Mouse (Mus musculus): ENCODE measurements at regions not wholly inside any gene's neighbourhood (a gene's known extent, or its start where the extent isn't known, plus 50 kb on each side); places are given as distances from the start of the nearest gene placed in this dataset.

GRCm38 (mm10) chr11:31766296-31766695 lies 94.6 kb upstream of the Bod1 start:
- Histone ChIP-seq H3K27me3 (ENCODE audit: control insufficient read depth, insufficient read depth, insufficient read length) (no peaks in the 10 kb centered on the region), H3K4me2 (ENCODE audit: low read depth) (no peak overlapping the region), H3K79me2 (ENCODE audit: control insufficient read depth, insufficient read depth) (no peaks in the 10 kb centered on the region), H3K4me3 (no peak overlapping the region), H3ac (ENCODE audit: control insufficient read depth, insufficient read length) (no peak overlapping the region), H3K36me3 (ENCODE audit: control insufficient read depth, insufficient read depth) (no peaks in the 10 kb centered on the region)
- TF ChIP-seq CEBPB (IDR thresholded peaks at IDR 0.05; ENCODE audit: insufficient read depth, poor library complexity, severe bottlenecking) (no peak), MAX (IDR thresholded peaks at IDR 0.05; ENCODE audit: low read depth) (no peak), USF1 (IDR thresholded peaks at IDR 0.05; ENCODE audit: low read depth) (no peak), SRF (IDR thresholded peaks at IDR 0.05; ENCODE audit: control insufficient read depth, insufficient read length, low read depth) (no peak), TCF3 (IDR thresholded peaks at IDR 0.05; ENCODE audit: insufficient read length, low read depth) (no peak), MYOD1 (IDR thresholded peaks at IDR 0.05; ENCODE audit: control insufficient read depth in 1 of 3, insufficient read length in 2 of 3, low read depth in 2 of 3) (no peak), REST (IDR thresholded peaks at IDR 0.05; ENCODE audit: insufficient read depth, insufficient read length) (no peak), TCF12 (IDR thresholded peaks at IDR 0.05; ENCODE audit: insufficient read depth, poor library complexity, severe bottlenecking) (no peak), POLR2A (IDR thresholded peaks at IDR 0.05; ENCODE audit: insufficient read length, low read depth) (no peak), E2F4 (IDR thresholded peaks at IDR 0.05; ENCODE audit: insufficient read depth) (no peak), POLR2AphosphoS2 (IDR thresholded peaks at IDR 0.05; ENCODE audit: insufficient read length, low read depth) (no peak), MYOG (IDR thresholded peaks at IDR 0.05; ENCODE audit: control insufficient read depth in 1 of 3, insufficient read depth in 1 of 3, insufficient read length in 2 of 3, low read depth in 2 of 3) (no peak)

- Histone ChIP-seq H3K4me3 (no peak overlapping the region), H3K4me2 (ENCODE audit: low read depth) (no peak overlapping the region), H3K79me2 (ENCODE audit: control insufficient read depth, insufficient read depth) (no peaks in the 10 kb centered on the region), H3K36me3 (ENCODE audit: control insufficient read depth, insufficient read depth) (no peaks in the 10 kb centered on the region), H3K27me3 (ENCODE audit: control insufficient read depth, insufficient read depth, insufficient read length) (no peaks in the 10 kb centered on the region), H3ac (ENCODE audit: control insufficient read depth, insufficient read length) (no peak overlapping the region)
- TF ChIP-seq MYOG (IDR thresholded peaks at IDR 0.05; ENCODE audit: control insufficient read depth in 1 of 3, insufficient read depth in 1 of 3, insufficient read length in 2 of 3, low read depth in 2 of 3) (no peak), USF1 (IDR thresholded peaks at IDR 0.05; ENCODE audit: low read depth) (no peak), REST (IDR thresholded peaks at IDR 0.05; ENCODE audit: insufficient read depth, insufficient read length) (no peak), SRF (IDR thresholded peaks at IDR 0.05; ENCODE audit: control insufficient read depth, insufficient read length, low read depth) (no peak)
Observed at GRCm38 (mm10) chr11:31767727-31768495, 96.2 kb upstream of the Bod1 start.

GRCm38 (mm10) chr11:31769804-31770654 lies 98.3 kb upstream of the Bod1 start:
- no peaks in the 10 kb centered on the region for H3K36me3 ChIP-seq (ENCODE audit: control insufficient read depth, insufficient read depth)
- H3K4me2 ChIP-seq (ENCODE audit: low read depth) = peak overlapping the region; percentile 57
- no peaks in the 10 kb centered on the region for H3K27me3 ChIP-seq (ENCODE audit: control insufficient read depth, insufficient read depth, insufficient read length)
- TF ChIP-seq MYOG (IDR thresholded peaks at IDR 0.05; ENCODE audit: control insufficient read depth in 1 of 3, insufficient read depth in 1 of 3, insufficient read length in 2 of 3, low read depth in 2 of 3) = peak in 1 of 3 experiments; percentile 50
- peak; percentile 63 for TF ChIP-seq POLR2A (IDR thresholded peaks at IDR 0.05; ENCODE audit: insufficient read length, low read depth)
- no peak for TF ChIP-seq USF1 (IDR thresholded peaks at IDR 0.05; ENCODE audit: low read depth)
- peak; percentile 83 for TF ChIP-seq CEBPB (IDR thresholded peaks at IDR 0.05; ENCODE audit: insufficient read depth, poor library complexity, severe bottlenecking)
- peak; percentile 46 for TF ChIP-seq POLR2AphosphoS2 (IDR thresholded peaks at IDR 0.05; ENCODE audit: insufficient read length, low read depth)
- no peaks in the 10 kb centered on the region for H3K79me2 ChIP-seq (ENCODE audit: control insufficient read depth, insufficient read depth)
- H3K4me3 ChIP-seq = no peak overlapping the region
- H3ac ChIP-seq (ENCODE audit: control insufficient read depth, insufficient read length) = no peak overlapping the region

GRCm38 (mm10) chr11:31770881-31771280 lies 99.2 kb upstream of the Bod1 start:
- Histone ChIP-seq H3K4me2 (ENCODE audit: low read depth) (peak overlapping the region; percentile 57), H3K79me2 (ENCODE audit: control insufficient read depth, insufficient read depth) (no peaks in the 10 kb centered on the region), H3K4me3 (no peak overlapping the region), H3ac (ENCODE audit: control insufficient read depth, insufficient read length) (no peak overlapping the region), H3K27me3 (ENCODE audit: control insufficient read depth, insufficient read depth, insufficient read length) (no peaks in the 10 kb centered on the region), H3K36me3 (ENCODE audit: control insufficient read depth, insufficient read depth) (no peaks in the 10 kb centered on the region)
- no peak for TF ChIP-seq MAX (IDR thresholded peaks at IDR 0.05; ENCODE audit: low read depth)
- TF ChIP-seq E2F4 (IDR thresholded peaks at IDR 0.05; ENCODE audit: insufficient read depth) = no peak
- no peak for TF ChIP-seq MYOD1 (IDR thresholded peaks at IDR 0.05; ENCODE audit: control insufficient read depth in 1 of 3, insufficient read length in 2 of 3, low read depth in 2 of 3)
- no peak for TF ChIP-seq MYOG (IDR thresholded peaks at IDR 0.05; ENCODE audit: control insufficient read depth in 1 of 3, insufficient read depth in 1 of 3, insufficient read length in 2 of 3, low read depth in 2 of 3)

Measured in myocyte (in vitro differentiated cells).